Mouse (Mus musculus): ENCODE measurements around the gene Sp8. TPM values are rescaled to one million over a fixed set of nuclear protein-coding genes. Genes with fewer than 3 reads are reported as not detected.

Gene Sp8
- 16.7 and 17.0 TPM in 2 replicates for polyA plus RNA-seq (2015; fragmentation: Nextera tagmentation; extraction: Ambion mirVana)

- 7% methylated on average over 6 of the region's 6 CpGs for WGBS
- H3K36me3 ChIP-seq (ENCODE audit: poor library complexity, severe bottlenecking), result no peaks in the 10 kb centered on the region
- ATAC-seq, result no peak
- H3K4me3 ChIP-seq, result peak within 1 kb of the TSS; percentile 58
- H3K27ac ChIP-seq, result peak within 1 kb of the TSS; percentile 87
- H3K4me2 ChIP-seq, result peak within 1 kb of the TSS; percentile 73
- H3K27me3 ChIP-seq, result peaks cover 66% of the 10 kb centered on the region
- H3K9me3 ChIP-seq (replicated peaks), result no peaks in the 10 kb centered on the region
- peak within 1 kb of the TSS; percentile 82 for H3K9ac ChIP-seq
- H3K4me1 ChIP-seq, result peaks cover 53% of the 10 kb centered on the region
Measured at GRCm38 (mm10) chr12:118846221-118846620, at the start of gene Sp8. Gene Sp8, plus strand, starts transcription at chr12:118846329.

GRCm38 (mm10) chr12:118811328-118811961 lies 34.7 kb upstream of the Sp8 start:
- peak overlapping the region; percentile 14 for H3K4me3 ChIP-seq
- H3K9ac ChIP-seq, result no peak overlapping the region
- no peaks in the 10 kb centered on the region for H3K9me3 ChIP-seq (replicated peaks)
- no peaks in the 10 kb centered on the region for H3K36me3 ChIP-seq (ENCODE audit: poor library complexity, severe bottlenecking)
- H3K27ac ChIP-seq, result no peak overlapping the region
- ATAC-seq, result peak; percentile 73; the same call in 1 of the 2 replicates
- 1% methylated on average over 17 of the region's 17 CpGs for WGBS
- H3K4me1 ChIP-seq, result peaks cover 7% of the 10 kb centered on the region
- peaks cover 12% of the 10 kb centered on the region; the same call in 1 of the 2 replicates for H3K27me3 ChIP-seq
- peak overlapping the region; percentile 52 for H3K4me2 ChIP-seq

- Histone ChIP-seq H3K4me1 (peaks cover 7% of the 10 kb centered on the region), H3K27ac (no peak overlapping the region), H3K4me3 (no peak overlapping the region), H3K9me3 (replicated peaks) (no peaks in the 10 kb centered on the region), H3K36me3 (ENCODE audit: poor library complexity, severe bottlenecking) (no peaks in the 10 kb centered on the region), H3K4me2 (no peak overlapping the region), H3K9ac (no peak overlapping the region), H3K27me3 (0 out of 2 replicates have a peak, but pooled peaks cover 14% of the 10 kb centered on the region)
- WGBS, result 79% methylated on average over 3 of the region's 3 CpGs
- ATAC-seq, result no peak
Measured at GRCm38 (mm10) chr12:118814561-118814960, 31.6 kb upstream of the Sp8 start.

- no peak overlapping the region for H3K9ac ChIP-seq
- no peak overlapping the region for H3K27ac ChIP-seq
- ATAC-seq, result no peak
- no peaks in the 10 kb centered on the region for H3K36me3 ChIP-seq (ENCODE audit: poor library complexity, severe bottlenecking)
- peaks cover 5% of the 10 kb centered on the region for H3K4me1 ChIP-seq
- H3K4me2 ChIP-seq, result no peak overlapping the region
- H3K9me3 ChIP-seq (replicated peaks), result no peaks in the 10 kb centered on the region
- 0 out of 2 replicates have a peak, but pooled peaks cover 14% of the 10 kb centered on the region for H3K27me3 ChIP-seq
- H3K4me3 ChIP-seq, result no peak overlapping the region
Measured at GRCm38 (mm10) chr12:118816156-118816555, 30.0 kb upstream of the Sp8 start.

GRCm38 (mm10) chr12:118829881-118830280 lies 16.2 kb upstream of the Sp8 start:
- Histone ChIP-seq H3K9me3 (replicated peaks) (no peaks in the 10 kb centered on the region), H3K4me1 (no peaks in the 10 kb centered on the region), H3K27ac (no peak overlapping the region), H3K36me3 (ENCODE audit: poor library complexity, severe bottlenecking) (no peaks in the 10 kb centered on the region), H3K9ac (no peak overlapping the region), H3K4me3 (no peak overlapping the region), H3K27me3 (no peaks in the 10 kb centered on the region; the same call in 1 of the 2 replicates), H3K4me2 (no peak overlapping the region)
- ATAC-seq, result no peak
- WGBS, result 52% methylated on average over 6 of the region's 6 CpGs

- Histone ChIP-seq H3K4me3 (peak overlapping the region; percentile 50), H3K36me3 (ENCODE audit: poor library complexity, severe bottlenecking) (no peaks in the 10 kb centered on the region), H3K4me1 (peaks cover 44% of the 10 kb centered on the region), H3K9ac (peak overlapping the region; percentile 70), H3K27me3 (peaks cover 44% of the 10 kb centered on the region), H3K4me2 (peak overlapping the region; percentile 84), H3K27ac (0 out of 2 replicates have a peak overlapping the region, but pooled peaks have one; percentile 3), H3K9me3 (replicated peaks) (no peaks in the 10 kb centered on the region)
- 1% methylated on average over 72 of the region's 72 CpGs for WGBS
- peak; percentile 68 for ATAC-seq
Measured at GRCm38 (mm10) chr12:118836411-118837341, 9.5 kb upstream of the Sp8 start.

- Histone ChIP-seq H3K4me2 (peak overlapping the region; percentile 84), H3K4me1 (peaks cover 49% of the 10 kb centered on the region), H3K27ac (no peak overlapping the region), H3K4me3 (peak overlapping the region; percentile 50), H3K36me3 (ENCODE audit: poor library complexity, severe bottlenecking) (no peaks in the 10 kb centered on the region), H3K9me3 (replicated peaks) (no peaks in the 10 kb centered on the region), H3K27me3 (peaks cover 46% of the 10 kb centered on the region), H3K9ac (peak overlapping the region; percentile 70; the same call in 1 of the 2 replicates)
- WGBS, result 9% methylated on average over 11 of the region's 11 CpGs
- ATAC-seq, result no peak
Measured at GRCm38 (mm10) chr12:118837361-118837760, 8.8 kb upstream of the Sp8 start.

- Histone ChIP-seq H3K27me3 (peaks cover 51% of the 10 kb centered on the region), H3K4me3 (no peak overlapping the region), H3K9ac (no peak overlapping the region), H3K9me3 (replicated peaks) (no peaks in the 10 kb centered on the region), H3K4me2 (no peak overlapping the region), H3K4me1 (peaks cover 57% of the 10 kb centered on the region), H3K27ac (no peak overlapping the region), H3K36me3 (ENCODE audit: poor library complexity, severe bottlenecking) (no peaks in the 10 kb centered on the region)
- no peak for ATAC-seq
- WGBS, result 6% methylated on average over 2 of the region's 2 CpGs
Measured at GRCm38 (mm10) chr12:118838260-118838659, 7.9 kb upstream of the Sp8 start.

GRCm38 (mm10) chr12:118839398-118839797 lies 6.7 kb upstream of the Sp8 start:
- no peak for ATAC-seq
- Histone ChIP-seq H3K4me3 (no peak overlapping the region), H3K4me2 (no peak overlapping the region), H3K4me1 (peaks cover 57% of the 10 kb centered on the region), H3K27me3 (peaks cover 61% of the 10 kb centered on the region), H3K36me3 (ENCODE audit: poor library complexity, severe bottlenecking) (no peaks in the 10 kb centered on the region), H3K27ac (no peak overlapping the region), H3K9ac (no peak overlapping the region), H3K9me3 (replicated peaks) (no peaks in the 10 kb centered on the region)
- 20% methylated on average over 5 of the region's 5 CpGs for WGBS

- Histone ChIP-seq H3K9me3 (replicated peaks) (no peaks in the 10 kb centered on the region), H3K27ac (peak overlapping the region; percentile 31; the same call in 1 of the 2 replicates), H3K4me2 (peak overlapping the region; percentile 42), H3K36me3 (ENCODE audit: poor library complexity, severe bottlenecking) (no peaks in the 10 kb centered on the region), H3K4me1 (peaks cover 57% of the 10 kb centered on the region), H3K27me3 (peaks cover 70% of the 10 kb centered on the region), H3K4me3 (no peak overlapping the region), H3K9ac (no peak overlapping the region)
- under 1% methylated on average over 15 of the region's 15 CpGs for WGBS
- ATAC-seq, result peak; percentile 77
Measured at GRCm38 (mm10) chr12:118840301-118840700, 5.8 kb upstream of the Sp8 start.

GRCm38 (mm10) chr12:118840861-118841260 lies 5.3 kb upstream of the Sp8 start:
- peak; percentile 57 for ATAC-seq
- peaks cover 59% of the 10 kb centered on the region for H3K4me1 ChIP-seq
- 0% methylated on average over 10 of the region's 12 CpGs for WGBS
- H3K27ac ChIP-seq, result no peak overlapping the region; the same call in 1 of the 2 replicates
- no peak overlapping the region for H3K9ac ChIP-seq
- H3K9me3 ChIP-seq (replicated peaks), result no peaks in the 10 kb centered on the region
- H3K27me3 ChIP-seq, result peaks cover 73% of the 10 kb centered on the region
- no peak overlapping the region for H3K4me3 ChIP-seq
- H3K4me2 ChIP-seq, result peak overlapping the region; percentile 42
- H3K36me3 ChIP-seq (ENCODE audit: poor library complexity, severe bottlenecking), result no peaks in the 10 kb centered on the region

GRCm38 (mm10) chr12:118841381-118841922 lies 4.7 kb upstream of the Sp8 start:
- Histone ChIP-seq H3K4me3 (no peak overlapping the region), H3K36me3 (ENCODE audit: poor library complexity, severe bottlenecking) (no peaks in the 10 kb centered on the region), H3K9me3 (replicated peaks) (no peaks in the 10 kb centered on the region), H3K9ac (no peak overlapping the region), H3K27ac (peak overlapping the region; percentile 61), H3K4me2 (peak overlapping the region; percentile 14; the same call in 1 of the 2 replicates), H3K27me3 (peaks cover 73% of the 10 kb centered on the region), H3K4me1 (peaks cover 59% of the 10 kb centered on the region)
- 7% methylated on average over 5 of the region's 5 CpGs for WGBS
- no peak for ATAC-seq
